Mouse (Mus musculus) layer of hippocampus, adult 9-10 months (tissue): ENCODE measurements around the gene Cdt1.

Experiments used
- DNase-seq: peaks from one replicate; pipeline ENCODE4 v3.0.0; 2022; ENCODE audit warnings: low spot score

The Cdt1 gene

DNA sequence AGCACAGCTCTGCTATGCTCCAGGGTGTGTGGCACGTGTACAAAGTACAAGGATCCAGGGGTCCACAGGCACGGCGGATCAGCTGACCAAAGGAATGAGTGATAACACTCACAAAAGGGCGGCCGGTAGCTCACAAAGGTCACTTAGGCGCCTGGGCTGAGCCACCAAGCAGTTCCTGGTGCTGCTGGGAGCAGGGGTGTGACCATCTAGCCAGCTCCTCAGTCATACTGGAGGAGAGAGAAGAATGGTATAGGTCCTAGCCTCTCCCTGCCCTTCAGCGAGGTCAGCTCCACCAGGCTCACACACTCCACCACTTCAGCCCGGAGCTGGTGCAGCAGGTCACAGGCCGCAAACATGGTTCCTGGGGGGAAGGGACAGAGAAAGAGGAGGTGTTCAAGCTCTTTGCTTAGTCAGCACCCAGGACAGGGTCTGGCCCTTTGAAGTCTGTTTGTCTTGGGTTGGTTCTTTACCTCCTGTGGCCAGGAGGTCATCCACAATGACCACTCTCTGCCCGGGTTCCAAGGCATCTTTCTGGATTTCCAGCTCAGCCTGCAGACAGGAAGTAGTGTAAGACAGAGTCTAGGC is 6.9 kb downstream of the Cdt1 start:
- no peak for DNase-seq

DNA sequence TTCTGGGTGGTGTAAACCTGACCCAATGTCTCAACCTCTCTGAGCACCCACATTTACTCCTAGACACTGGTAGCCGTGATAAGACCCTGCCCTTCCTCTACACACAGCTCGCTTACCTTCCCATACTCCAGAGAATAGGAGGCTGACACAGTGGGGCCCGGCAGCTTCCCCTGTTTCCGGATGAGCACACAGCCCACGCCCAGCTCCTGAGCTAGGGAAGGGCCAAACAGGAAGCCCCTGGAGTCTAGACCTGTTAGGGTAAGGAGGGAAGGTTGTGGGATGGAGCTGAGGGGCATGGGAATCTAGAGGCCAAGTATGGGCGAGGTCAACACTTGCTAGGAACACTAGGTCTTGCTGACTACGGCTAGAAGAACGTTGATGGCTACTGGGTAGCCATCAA is 7.5 kb downstream of the Cdt1 start:
- DNase-seq: no peak

DNA sequence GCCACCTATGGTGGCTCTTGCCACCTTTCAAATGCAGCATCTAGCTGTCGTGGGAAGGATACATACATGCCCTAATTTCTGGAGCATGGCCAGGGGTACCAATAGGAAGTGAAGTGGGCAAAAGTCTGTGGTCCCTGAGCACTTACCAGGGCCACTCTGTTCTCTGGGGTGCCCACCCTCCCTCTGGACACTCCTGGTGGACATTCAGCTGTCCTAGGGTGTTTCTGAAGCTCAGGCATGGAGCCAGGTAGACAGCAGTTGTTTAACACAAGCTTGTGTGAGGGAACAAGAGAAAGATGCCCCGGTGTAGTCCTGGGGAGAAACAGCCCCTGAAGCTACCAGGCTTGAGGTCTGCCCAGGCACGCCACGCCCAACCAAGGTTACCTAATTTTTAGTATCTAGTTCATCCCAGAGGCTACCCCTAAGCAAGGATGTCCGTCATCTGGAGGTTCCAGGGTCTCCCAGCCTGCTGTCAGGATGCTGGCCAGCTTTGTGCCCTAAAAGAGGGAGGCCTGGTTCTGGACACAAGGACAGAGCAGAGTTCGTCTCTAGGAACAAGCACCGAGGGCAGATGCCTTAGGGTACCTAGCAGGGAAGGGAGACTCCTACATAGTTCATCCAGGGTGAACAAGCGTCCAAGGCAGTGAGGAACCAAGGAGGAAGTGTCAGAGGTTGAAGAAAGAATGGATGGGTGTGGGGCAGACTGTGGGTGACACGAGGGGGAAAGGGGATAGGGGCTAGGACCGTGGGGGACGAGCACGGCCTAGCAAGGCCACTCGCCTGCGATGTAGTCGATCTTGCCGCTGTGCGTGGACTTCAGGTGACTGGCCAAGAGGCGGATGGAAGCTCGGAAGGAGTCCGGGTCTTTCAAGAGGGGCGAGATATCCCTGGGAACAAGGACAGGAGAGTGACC is 8.2 kb downstream of the Cdt1 start:
- DNase-seq: no peak

DNA sequence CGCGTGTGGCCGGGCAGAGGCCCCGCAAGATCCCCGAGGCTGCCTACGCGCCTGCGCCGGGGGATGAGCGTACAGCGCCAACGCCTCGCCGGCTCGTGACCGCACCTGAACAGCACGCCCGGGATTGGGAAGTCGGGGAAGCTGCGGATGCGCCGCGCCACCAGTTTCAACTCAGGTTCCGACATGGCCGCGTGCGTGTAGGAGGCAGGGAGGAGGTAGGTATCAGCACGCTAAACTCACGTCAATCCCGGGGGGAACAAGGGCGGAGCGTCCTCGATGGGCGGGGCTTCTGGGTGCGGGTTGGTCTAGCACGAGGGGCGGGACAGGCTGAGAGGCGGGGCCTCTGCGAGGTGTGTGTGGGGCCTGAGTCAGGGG is 8.8 kb downstream of the Cdt1 start, which contains the start of gene Aprt:
Aprt (minus strand) TSS at position 262 of the 375 bp plus-strand sequence.
- peak; percentile 82 for DNase-seq

DNA sequence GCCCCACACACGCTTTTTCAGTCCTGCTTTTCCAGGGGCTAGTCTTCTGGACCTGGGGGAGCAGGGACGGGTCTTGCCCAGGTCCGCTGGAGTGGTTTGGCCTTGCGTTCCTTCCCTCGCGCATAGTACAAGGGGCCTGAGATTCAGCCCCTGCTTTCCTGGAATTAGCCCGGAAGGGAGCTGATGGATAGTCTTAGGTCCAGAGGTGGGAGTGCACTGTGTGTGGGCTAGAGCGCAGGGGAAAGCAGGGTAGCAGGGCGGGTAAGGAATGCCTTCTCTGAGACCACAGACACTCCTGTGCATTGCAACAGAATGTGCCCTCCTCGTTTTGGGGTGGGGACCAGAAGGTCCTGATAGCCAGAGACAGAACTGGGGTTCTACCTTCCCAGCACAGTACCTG is 9.3 kb downstream of the Cdt1 start:
- no peak for DNase-seq

DNA sequence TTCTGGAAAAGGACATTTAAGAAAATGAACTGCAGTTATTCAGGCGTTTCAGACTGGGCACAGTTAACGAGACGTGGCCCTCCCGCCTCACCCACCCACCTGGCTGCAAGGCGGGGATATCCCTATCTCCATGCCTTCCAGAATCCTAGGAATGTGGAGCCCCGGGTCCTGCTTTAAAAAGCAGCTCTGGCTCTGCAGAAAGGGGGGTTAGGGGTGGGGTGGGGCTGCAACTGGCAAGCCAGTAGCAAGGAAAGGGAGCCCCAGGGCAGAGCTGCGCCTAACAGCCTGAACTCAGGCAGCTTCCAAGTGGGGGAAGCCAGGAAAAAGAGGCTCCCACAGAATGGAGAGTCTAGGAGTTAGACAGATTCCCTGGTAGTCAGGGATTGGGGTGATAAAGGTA is 11.4 kb downstream of the Cdt1 start:
- DNase-seq: no peak

DNA sequence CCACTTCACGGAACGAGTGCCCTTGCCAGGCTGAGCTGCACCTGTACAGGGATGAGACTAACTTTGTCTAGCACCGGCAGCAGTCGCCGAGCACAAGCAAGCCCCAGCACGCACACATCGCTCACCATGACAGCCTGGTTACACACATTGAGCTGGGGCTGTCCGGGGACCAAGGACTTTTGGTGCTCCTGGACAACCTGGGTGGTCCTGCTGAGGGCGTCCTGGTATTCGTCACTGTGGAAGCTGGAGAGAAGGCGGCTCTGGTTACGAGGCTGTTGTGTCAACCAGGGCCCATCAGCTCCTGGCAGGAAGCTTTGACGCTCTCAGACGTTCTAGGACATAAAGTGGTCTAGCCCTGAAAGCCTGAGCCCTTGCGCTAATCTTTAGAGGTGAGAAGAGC is 13.1 kb downstream of the Cdt1 start:
- no peak for DNase-seq

DNA sequence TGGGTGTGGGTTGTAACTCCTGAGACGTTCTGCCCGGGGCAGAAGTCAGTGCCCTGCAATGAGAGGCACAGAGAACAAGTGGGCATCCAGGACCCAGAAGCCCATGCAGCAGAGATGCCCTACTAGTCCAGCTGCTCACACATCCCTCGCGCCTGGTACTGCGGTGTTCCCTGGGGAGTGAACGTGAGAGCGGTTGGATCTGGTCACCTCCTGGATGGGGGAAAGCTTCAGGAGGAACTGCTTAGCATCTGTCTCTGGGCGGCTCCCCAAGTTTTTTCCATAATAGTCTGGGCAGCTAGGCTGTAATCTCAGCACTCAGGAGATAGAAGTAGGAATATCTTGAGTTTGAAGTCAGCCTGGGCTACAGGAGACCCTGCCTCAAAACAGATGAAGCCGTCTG is 17.2 kb downstream of the Cdt1 start:
- no peak for DNase-seq

DNA sequence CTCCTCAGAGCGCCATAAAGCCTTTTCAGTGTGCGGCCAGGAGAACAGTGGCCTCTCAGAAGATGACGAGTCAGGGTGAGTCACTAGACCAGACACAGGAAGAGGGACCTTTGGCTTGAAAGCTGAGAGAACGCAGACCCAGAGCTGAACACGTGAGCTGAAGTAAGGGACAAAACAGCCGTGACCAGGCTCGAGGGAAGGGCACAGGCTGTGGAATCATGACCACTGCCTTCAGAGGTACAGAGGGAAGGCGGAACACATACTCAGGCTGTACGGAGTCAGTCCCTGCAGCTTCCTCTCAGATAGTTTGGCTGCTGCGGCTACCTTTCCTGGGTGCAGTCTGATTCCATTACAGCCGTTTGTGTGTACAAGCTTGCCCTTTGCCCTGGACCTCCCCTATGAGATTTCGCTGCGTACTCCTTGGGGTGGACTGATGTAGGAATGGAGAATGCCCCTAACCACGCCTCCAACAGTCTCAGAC is 17.6 kb downstream of the Cdt1 start:
- no peak for DNase-seq

DNA sequence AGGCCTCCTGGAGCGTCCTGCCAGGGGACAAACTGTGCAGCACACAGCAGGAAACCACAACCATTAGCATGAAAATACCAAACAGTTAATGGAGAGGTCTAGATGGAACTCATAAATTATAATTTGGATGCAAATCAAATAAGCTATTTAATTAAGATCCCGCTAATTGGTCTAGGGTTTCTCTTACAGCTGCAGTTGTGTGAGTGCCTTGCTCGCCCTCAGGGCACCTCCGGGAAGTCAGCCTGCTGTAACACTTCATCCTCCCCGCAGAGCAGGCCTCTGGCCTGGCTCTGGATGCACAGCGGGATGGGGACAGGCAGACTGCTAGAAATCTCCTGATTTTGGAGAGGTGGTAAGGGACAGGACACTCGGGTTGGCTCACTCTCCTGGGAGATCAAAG is 18.4 kb downstream of the Cdt1 start:
- no peak for DNase-seq

DNA sequence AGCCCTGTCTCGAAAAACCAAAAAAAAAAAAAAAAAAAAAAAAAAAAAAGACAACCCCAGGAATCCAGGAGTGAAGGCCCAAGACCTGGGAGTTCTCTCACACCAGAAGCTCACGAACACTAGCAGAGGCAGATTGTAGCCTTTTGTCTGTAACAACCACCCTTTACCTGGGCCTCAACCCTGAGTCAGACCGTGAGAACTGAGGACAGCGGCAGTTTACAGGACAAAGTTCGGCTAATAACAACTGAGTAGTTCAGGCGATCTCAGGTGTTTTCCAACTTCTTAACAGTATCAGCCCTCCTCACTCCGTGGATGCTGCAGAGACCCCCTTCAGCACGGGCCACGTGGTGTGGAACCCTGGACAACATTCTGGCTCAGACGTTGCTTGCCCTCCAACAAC is 18.9 kb downstream of the Cdt1 start:
- no peak for DNase-seq

DNA sequence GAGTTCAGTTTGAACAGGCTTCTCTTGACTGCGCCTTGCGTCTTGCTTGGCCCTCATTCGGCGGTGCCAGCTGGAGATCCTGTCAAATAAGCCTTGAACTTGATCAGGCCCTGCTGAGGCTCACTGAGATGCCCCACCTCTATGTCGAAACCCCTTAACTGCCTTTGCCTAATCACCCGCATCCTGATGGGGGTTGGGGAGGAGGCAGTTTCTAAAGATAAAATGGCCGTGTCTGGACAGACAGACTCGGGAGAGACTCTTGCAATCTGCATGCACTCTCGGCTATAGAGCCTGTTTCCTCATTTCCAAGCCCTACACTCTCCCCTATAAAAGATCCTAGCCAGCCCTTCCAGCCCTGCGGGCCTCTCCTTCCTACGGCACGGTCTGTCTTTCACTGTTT is 25.4 kb downstream of the Cdt1 start:
- DNase-seq: no peak

DNA sequence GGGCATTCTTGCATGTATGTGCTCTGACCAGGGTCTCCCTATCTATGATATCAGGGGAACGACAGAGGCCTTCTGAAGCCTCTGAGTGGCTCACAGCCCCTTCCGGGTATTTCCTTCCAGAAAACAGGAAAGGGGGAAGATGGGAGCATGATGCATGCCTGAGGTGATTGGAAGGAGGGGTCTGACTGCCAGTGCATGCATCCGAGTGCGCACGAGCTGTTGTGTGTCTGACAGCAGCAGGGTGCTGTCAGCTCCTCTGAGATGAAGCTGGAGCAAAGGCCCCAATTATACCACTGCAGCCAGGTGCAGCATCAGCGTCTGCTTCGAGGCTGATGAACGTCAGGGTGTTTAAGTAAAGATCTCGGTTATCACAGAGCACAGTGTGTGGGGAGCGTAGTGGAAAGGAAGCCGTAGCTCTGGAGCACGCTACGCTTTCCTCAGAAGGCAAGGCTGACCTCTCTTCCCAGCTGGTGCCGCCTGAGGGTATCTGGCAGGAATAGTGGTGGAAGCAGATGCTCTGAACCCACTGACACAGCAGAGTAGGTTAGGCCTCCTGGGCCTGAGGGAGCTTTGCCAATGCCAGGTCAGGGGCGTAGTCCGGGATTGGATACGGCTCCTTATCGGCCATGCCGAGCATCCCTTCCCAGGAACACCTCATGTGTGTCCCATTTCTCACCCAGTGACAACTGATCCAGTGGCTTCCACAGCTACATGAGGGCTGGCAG is 26.1 kb downstream of the Cdt1 start:
- DNase-seq: no peak

DNA sequence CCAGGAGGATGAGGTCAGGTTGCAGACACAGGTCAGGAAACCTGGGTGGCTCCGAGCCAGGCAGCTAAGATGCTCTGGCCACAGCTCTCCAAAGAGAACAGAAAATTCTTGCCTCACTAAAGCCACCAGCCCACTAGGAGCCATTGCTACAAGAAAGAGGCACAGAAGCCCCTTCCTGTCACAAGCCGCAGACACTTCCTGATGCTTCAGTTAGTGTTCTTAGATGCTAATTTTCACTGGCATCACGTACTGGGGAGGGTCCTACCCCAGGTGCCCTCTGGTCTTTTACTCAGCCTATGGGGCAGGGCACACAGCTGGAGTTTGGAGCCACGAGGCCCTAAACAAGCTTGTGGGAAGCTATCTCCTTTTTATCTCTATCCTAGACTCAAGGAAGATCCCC is 28.2 kb downstream of the Cdt1 start:
- DNase-seq: no peak

DNA sequence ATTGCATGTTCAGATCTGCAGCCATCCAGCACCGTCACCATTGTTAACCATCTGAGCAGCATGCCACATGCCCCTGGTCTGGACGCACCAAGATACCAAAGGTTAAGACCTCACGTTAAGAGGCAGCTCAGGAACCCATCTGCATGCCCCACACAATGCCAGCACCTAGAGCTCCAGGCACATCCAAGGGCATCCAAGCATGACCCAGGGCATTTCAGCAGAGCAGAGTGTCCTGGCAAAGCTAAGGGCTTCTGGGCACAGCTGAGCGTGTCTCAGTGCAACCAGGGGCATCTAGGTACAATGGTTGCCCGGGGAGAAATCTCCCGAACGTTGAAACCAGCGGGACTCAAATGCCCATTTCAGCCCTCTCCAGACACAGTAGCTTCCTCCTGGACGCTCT is 32.9 kb downstream of the Cdt1 start:
- no peak for DNase-seq

DNA sequence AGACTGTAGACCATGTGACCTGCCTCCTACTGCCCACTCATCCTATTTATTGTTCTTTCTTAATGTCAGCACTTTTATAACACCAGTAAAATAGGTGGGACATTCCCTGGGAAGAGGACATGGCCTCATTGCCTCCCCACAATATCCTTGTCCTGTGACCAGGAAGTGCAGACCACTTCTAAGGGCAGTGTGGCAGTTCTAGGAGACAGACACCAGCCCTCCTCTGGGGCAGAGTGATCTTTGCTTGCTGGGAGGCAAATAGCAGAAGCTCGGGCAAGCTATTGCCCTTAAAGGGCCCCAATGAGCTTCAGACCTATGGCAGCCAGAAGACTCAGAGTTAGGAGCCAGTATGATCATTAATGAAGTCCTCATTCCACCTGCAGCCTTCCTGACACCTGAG is 36.8 kb downstream of the Cdt1 start:
- no peak for DNase-seq

DNA sequence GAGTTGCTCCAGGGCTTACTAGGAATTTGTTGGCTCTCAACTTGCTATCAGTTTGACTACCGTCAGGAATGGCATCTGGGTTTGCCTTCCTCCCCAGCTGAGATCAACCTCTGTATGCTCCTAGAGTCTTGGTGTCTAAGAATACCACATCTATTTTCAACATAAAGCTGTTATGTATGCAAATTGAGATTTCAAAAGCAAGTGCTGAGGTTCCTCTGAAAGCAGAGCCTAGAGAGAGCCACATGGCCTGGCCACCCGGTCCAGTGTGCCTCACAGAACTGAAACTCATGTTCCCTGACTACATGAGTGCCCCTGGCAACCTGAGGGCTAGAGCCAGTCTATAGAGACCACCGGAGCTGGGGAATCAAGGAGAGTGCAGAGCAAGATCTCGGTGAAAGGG is 37.6 kb downstream of the Cdt1 start:
- DNase-seq: no peak

DNA sequence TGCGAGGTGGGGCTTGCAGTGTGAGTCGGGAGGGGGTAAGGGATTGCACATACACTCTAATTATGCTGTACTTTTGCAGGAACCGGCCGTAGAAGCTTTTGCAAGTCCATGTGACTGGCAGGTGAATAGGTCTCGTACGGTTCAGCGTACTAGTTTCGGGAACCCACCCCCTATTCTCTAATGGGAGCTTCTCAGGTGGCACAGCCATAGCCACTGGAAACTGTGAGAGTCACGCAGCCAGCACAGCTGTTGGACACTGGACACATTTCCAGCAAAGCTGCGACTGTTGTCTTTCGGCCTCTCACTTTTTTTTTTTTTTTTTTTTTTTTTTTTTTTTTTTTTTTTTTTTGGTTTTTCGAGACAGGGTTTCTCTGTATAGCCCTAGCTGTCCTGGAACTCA is 39.0 kb downstream of the Cdt1 start:
- no peak for DNase-seq

DNA sequence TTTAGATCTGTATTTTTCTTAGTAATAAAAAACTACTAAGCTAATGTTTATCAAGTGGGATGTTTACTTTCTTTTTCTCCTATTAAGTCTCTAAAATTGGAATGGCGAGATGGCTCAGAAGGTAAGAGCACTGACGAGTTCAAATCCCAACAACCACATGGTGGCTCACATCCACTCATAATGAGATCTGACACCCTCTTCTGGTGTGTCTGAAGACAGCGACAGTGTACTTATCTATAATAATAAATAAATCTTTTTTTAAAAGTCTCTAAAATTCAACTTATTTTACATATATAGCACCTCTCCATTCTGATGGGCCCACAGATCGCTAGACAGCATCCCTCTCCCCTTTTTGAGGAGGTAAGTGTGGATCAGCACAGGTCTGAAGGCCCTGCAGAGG is 42.4 kb downstream of the Cdt1 start:
- no peak for DNase-seq

DNA sequence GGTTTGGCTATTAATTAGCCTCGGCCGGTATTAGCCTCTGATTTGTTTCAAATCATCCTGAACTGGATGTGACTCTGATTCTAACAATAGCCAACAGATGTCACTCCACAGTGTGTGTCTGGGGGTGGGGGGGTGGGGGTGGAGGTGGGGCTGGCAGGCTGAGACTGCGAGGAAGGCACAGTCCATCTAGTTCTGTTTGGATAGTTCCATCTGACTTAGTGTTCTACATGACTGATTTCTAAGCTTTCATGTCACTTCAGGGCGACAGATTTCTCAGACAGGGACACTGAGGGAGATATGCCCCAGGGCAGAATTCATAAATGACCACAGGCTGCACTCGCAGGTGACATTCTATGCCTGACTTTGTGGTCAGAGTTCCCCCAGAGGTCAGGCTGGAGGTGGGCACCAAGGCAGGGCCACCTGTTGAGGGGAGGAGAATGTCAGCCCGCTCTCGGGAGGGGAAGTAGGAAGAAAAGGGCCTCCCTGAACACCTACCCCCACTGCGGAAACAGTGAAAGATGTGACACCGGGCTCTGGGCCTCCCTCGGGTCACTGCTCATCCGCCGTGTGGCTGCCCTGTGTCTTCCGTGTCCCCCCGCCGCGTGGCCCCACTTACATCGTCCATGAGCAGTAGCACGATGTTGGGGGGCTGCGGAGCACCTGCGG is 42.9 kb downstream of the Cdt1 start:
- no peak for DNase-seq

DNA sequence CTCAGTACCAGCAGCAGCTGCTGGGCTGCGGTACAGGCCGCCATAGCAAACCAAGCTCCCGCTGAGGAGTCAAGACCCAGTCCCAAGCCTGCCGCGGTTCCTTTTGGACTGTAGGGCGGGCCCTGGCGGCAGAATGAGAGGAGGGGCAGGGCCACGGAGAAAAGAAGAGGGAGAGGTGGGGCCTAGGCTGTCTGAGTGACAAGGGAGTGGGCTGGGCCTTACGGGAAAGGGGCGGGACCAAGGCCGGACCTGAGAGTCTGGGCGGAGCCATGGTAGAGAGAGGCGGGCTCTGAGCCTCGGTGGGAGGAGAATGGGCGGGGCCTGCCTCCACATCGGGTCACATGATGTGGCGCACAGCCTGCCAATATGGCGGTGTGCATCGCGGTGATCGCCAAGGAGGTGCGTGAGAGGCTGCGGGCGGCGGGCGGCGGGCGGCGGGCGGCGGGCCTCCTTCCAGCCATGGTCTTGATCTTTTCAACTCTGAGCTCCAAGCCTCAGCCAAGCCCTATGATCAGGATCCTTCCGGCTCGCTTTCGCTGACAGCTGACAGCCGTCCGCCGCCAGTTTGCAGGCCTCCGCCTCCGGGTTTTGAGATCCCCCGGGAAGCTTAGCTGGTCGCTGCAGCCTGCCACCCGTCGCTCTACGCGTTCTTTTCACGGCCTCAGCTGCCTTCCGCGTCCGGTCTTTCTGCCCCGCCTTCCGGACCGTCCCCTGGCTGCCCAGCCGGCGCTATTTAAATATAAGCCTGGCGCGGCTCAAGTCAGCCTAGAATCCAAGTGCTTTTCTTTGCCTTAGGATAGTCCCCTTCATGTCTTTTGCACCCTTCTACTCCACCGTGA is 43.7 kb downstream of the Cdt1 start, which contains the start of the genes Galns and Trappc2l:
Galns (minus strand) TSS at position 169 of the 839 bp plus-strand sequence.
Trappc2l (plus strand) TSS at position 346 of the 839 bp plus-strand sequence.
- DNase-seq: peak; percentile 91
